Mouse (Mus musculus) neutrophil, adult 5-6 weeks (primary cell): ENCODE measurements around the gene Entpd1. TPM values are rescaled to one million over a fixed set of nuclear protein-coding genes. Genes with fewer than 3 reads are reported as not detected.

Source experiments
- ATAC-seq: fragments of 151-379, 151-347 bp; 2 replicates; pipeline ENCODE4 v1.8.0; 2017; ENCODE audit warnings: mild to moderate bottlenecking, moderate TSS enrichment; ENCODE audit not compliant: insufficient number of reproducible peaks, poor library complexity, low FRiP score, severe bottlenecking; ENCODE audit errors: extremely low read depth
- total RNA-seq: library from RNA; stranded (forward); fragments of 200-1000 nt; gene quantifications from 2 replicates; pipeline ENCODE4 v1.2.3, GENCODE M21; 2017

The Entpd1 gene
- total RNA-seq, 1 experiment from 2014 or later: 274 TPM

- ATAC-seq: peak; percentile 68
These were observed 3.9 kb downstream of the Entpd1 start for GRCm38 (mm10) chr19:40616021-40616420.

GRCm38 (mm10) chr19:40621616-40622015 is 9.4 kb downstream of the Entpd1 start:
- peak; percentile 39; the same call in 1 of the 2 replicates for ATAC-seq

- no peak for ATAC-seq
These were observed 13.8 kb downstream of the Entpd1 start for GRCm38 (mm10) chr19:40625935-40626334.

- no peak for ATAC-seq
These were observed 16.8 kb downstream of the Entpd1 start for GRCm38 (mm10) chr19:40628950-40629349.

- no peak for ATAC-seq
These were observed 17.9 kb downstream of the Entpd1 start for GRCm38 (mm10) chr19:40630096-40630495.

GRCm38 (mm10) chr19:40630606-40631005 is 18.4 kb downstream of the Entpd1 start:
- peak; percentile 41; the same call in 1 of the 2 replicates for ATAC-seq

GRCm38 (mm10) chr19:40632193-40632592 is 20.0 kb downstream of the Entpd1 start:
- ATAC-seq: no peak

DNA sequence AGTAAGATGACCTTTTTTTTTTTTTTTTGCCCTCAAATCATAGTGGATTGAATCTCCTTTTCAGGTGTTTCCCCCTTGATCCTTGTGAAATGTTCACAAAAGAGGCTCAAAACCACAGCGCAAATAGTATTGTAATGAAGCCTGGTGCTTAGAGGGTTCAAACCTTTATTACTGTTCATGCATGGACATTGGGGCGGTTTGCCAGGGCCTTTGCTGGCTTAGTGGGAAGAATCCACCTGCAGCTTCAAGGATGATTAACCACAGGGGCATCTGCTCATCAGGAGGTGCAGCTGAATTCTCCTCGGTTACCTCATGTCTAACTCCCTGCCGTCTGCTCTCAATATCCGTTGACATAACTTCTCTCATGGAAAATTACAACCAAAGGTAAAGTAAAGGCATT is 20.5 kb downstream of the Entpd1 start:
- no peak for ATAC-seq

GRCm38 (mm10) chr19:40633144-40633543 is 21.0 kb downstream of the Entpd1 start:
- ATAC-seq: no peak

DNA sequence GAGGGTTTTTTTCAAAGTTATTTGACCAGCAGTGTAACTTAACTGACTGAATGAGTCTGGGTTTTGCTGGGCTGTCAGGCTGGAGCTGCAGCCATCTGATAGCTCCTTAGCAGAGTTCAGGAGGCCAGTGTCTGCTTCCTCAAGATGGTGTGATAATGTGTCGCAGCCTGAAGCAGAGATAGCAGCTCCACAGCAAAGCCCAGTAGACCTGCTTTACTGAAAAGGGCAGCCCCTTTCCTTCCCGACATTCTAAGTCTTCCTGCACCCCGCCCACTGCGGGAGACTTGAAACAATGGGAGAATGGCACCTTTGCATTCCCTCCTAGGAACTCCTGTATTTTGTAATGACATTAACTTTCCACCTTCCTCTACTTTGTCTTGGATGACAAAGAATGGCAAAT is 24.9 kb downstream of the Entpd1 start:
- no peak for ATAC-seq

DNA sequence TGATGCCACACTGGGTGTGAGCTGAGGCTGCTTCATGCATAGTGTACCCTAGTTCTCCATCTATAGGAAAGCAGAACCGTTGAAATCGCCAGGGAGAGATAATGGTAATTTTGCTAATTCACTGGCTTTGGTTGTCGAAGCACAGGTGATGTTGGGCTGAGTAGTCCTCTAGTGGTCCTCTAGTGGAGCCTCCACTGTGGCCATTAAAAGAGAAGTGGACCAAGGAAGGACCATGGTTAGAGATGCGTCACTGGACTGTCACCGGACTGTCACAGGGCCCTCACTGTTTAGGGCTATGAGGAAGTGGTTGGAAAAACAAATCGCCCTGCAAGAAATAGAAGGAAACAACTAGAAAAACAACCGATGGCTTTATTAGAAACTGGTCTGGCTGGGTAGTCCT is 25.4 kb downstream of the Entpd1 start:
- peak; percentile 79 for ATAC-seq

- no peak for ATAC-seq
These were observed 26.4 kb downstream of the Entpd1 start for GRCm38 (mm10) chr19:40638582-40638981.

DNA sequence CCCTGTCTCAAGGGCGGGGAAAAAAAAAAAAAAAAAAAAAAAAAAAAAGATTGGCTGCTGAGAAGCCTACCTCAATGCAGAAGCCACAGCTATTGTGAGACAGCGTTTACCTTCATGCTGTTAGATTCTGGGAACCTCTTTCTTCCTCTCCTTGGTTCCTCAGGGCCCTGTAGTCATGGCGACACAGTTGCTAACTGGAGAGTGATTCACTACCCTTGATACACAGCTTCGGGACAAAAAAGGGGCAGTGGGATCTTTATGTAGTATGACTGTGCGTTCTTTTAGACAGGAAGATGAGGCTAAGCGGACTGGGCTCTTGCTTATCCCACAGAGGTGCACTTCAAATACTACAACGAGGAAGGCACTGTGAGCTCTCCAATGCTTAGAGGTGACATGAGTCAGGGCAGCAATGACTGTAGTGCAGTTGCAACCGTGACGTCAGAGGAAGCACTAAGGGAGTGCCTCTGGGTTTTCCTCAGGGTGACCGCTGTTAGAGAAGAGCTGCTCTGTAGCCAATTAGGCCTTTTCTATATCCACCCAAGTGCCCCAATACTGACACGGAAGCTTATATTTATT is 27.7 kb downstream of the Entpd1 start:
- ATAC-seq: peak; percentile 88

DNA sequence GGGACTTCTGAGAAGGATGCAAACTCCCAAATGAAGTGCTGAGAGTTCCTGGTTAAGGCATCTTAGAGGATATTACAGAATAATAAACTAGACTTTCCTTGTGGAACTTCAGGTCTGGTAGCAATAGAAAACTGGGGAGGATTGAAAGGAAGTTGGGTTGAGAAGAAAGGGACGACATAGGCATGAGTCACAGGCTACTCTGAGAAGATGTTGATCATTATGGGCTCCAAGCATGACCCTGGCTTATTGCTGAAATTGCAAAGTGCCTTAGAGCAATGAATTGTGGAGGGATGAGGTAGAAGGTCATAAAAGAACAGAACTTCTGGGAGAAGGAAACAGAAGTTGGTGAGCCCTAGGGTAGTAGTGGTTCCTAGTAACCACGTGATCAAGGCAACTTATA is 28.6 kb downstream of the Entpd1 start:
- ATAC-seq: no peak

DNA sequence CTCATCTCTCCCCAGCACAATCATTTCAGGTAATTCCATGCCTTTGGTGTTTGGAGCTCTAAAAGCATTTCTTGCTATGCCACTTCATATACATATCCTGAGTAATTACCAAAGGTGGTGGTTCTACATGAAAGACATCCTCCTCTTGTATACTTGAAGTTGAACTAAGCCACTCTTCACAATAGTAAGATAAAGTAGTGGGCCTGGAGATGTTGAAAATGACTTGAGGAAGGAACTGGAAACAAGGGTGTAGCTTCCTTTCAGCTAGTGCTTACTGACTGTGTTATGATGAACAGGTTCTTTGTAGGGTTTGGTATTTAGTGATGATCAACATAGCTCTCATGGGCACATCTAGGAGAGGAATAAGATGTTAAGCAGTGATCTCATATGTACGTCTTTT is 31.7 kb downstream of the Entpd1 start:
- ATAC-seq: no peak

DNA sequence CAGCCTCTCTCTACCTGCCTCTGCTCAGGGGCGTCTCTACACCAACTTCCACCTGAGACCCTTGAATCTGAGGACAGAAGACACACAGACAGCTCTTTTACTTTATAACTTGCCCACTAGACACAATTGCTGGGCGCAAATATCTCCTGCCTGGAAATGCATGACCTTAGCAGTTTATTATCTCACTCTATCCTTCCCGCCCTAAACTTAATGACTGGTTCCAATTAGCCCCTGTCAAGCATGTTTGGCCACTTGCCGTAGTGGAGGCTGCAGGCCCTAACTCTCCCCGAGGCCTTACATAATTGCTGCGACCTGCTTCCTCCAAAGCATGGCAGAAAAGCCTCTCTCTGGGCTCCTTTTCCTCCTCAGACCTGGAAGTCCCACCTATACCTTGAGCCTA is 34.2 kb downstream of the Entpd1 start:
- no peak for ATAC-seq

- ATAC-seq: no peak
These were observed 35.4 kb downstream of the Entpd1 start for GRCm38 (mm10) chr19:40647319-40648158.

GRCm38 (mm10) chr19:40650090-40650489 is 37.9 kb downstream of the Entpd1 start:
- ATAC-seq: peak; percentile 56; the same call in 1 of the 2 replicates

DNA sequence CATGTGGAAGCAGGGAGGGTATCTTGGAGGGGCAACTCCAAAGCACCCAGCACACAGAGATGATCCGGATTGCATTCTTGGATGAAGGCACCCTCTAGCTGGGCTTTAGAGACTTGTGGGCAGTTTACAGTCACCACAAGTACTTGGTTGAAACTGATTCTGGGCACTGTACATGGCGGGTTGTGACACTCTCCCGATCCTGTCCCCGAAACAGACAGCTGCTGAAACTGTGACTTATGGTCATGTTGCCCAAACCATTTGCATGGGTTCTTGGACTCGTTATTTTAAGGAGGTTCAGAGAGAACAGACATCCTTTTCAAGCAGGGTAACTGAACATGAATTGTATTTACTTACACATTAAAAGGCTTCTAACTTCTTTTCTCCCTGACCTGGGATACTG is 44.0 kb downstream of the Entpd1 start:
- ATAC-seq: no peak

DNA sequence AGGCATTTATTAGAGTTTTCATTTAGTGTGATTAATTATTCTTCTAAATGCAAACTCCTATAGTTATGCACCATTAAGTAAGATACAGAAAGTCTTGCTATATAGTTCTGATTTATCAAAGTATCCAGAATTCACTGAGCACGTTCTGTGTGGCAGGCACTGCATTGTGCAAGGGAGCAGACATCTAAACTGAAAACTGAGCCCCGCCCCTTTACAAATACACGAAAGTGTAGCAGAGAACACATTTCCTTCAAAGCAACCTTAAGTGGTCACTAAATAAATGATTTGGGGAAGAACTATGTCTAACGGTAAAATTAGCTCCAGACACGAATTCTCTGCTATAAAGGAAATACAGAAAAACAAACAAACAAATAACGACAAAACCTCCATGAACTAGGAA is 46.1 kb downstream of the Entpd1 start:
- ATAC-seq: no peak
